Mouse (Mus musculus) induced T-regulatory cell, adult 2 months (primary cell): ENCODE data around the gene Btf3l4.

Experiments used
- DNase-seq: peaks from one replicate; pipeline ENCODE4 v3.0.0-alpha.2; 2012; ENCODE audit warnings: low read depth

The Btf3l4 gene

DNA sequence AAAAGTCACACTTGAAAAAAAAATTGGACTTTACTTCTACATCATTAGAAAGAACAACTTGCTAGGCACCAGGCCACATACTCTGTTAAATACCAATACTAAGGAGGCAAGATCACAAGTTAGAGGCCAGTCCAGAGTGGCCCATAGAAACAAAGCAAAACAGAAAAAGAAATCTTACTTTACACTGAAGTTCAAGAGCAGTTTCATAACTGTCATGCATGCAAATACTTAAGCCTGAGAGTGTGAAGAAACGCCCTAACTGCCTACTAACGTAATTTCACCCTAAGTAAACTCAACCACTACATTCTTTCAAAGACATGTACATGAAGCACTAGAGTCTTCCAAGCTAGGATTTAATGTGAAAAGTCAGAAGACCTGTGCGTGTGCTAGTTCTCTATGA, 7.7 kb downstream of the Btf3l4 start:
- DNase-seq: peak; percentile 9

DNA sequence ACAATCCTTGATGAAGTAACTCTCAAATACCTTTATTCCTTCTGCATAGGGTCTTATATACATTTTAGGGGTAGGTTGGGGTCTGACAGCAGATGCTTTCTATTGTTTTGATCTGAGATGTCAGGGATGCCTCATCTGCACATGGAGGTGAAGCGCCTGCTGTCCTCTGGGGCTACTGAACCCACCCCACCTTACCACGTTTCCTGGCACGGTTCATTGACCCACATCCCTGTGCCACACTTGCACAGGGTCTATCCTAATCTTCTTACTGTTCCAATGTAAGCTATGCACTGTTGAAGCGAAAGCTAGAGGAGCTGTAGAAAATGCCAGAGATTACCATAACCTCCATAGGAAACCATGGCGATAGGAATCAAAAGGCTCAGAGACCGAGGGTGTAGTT, 21.9 kb downstream of the Btf3l4 start:
- no peak for DNase-seq

GRCm38 (mm10) chr4:108811142-108811541, 22.3 kb downstream of the Btf3l4 start:
- no peak for DNase-seq

DNA sequence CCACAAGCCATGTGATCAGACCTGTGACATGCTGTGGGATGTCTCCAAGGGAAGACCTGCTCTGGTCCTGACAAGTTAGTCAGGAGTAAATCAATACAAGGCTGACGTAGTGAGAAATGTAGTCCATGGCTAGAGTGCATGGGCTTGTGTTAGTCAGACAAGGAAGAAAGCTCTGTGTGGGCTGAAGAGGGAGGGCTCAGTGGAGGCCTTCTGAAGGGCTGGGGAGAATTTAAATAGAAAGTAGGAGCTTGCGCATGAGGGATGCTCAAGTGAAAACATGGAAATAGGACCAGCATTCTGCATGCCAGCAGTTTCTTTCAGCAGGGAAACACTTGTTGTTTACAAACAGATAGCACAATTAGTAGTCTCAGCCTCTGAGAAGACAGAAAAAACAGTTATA, 29.9 kb downstream of the Btf3l4 start:
- no peak for DNase-seq

DNA sequence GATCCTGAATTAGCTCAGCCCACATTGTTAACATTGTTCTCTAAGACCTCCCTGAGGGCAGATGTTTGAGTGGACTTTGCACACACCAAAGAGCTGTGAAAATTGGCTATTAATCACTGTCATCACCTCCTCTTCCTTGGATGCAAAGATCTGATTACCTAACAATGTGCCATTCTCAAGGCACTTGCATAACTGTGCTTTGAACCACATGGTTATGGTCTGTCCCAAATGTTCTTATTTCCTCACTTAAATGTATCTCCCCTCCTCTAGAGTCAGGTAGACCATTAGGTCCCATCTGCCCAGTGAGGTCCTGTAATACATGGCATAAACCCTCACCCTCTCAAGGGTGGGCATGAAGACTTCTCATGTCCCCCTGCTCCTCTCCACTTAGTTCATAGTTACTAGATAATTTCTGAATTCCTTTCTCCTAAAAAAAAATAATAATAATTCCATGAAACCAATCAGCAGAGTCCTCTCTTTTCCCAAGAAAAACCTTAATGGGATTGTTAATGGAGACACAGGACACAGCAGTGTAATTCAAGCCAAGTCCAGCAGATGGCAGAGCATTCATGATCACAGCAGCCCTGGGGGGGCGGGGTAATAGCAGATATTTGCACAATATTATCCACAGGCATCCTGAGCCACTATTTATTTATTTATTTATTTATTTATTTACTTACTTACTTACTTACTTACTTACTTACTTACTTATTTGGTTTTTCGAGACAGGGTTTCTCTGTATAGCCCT, 35.2 kb downstream of the Btf3l4 start:
- peak; percentile 73 for DNase-seq

GRCm38 (mm10) chr4:108796701-108797100, 36.7 kb downstream of the Btf3l4 start:
- no peak for DNase-seq

- no peak for DNase-seq
Observed at GRCm38 (mm10) chr4:108793941-108794340, 39.5 kb downstream of the Btf3l4 start.

DNA sequence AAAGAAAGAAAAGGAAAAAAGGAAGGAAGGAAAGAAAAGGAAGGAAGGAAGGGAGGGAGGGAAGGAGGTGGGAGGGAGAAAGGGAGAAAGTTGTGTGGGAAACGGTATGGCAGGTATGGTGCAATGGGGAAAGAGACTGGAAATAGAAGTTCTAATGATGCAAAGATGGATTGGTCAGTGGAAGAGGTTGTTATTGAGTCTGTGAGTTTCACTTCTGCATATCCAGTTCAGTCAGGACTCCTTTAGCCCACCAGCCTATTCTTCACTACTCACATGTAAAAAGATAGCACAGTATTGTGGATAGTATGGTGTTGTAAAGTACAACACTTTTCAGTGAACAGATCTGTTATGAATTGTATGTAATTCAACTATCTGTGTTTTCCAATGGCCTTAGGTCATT, 42.9 kb downstream of the Btf3l4 start:
- no peak for DNase-seq

GRCm38 (mm10) chr4:108789258-108789936, 44.0 kb downstream of the Btf3l4 start:
- no peak for DNase-seq

- DNase-seq: peak; percentile 14
Observed at GRCm38 (mm10) chr4:108782421-108783085, 50.9 kb downstream of the Btf3l4 start.

DNA sequence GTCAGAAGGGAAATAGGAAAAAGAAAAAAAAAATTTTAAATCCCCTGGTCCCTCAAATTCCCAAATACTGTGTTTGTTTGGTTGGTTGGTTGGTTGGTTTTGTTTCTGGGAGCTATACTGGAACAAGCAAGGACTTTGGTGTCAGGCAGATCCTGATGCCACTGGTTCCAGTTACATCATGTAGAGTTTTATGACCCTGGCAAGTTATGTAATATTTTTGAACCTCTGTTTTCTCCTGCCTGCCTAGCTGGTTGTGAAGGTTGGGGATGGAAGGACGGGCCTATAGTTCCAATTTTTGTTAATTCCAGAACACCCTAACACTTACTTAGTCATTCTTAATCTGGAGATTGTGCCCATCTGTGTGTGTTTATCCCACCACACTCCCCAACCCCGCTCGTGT, 51.8 kb downstream of the Btf3l4 start:
- peak; percentile 16 for DNase-seq

- no peak for DNase-seq
Observed at GRCm38 (mm10) chr4:108780864-108781205, 52.6 kb downstream of the Btf3l4 start.

- peak; percentile 66 for DNase-seq
Observed at GRCm38 (mm10) chr4:108780057-108780863, 53.2 kb downstream of the Btf3l4 start, which contains the start of gene Zfyve9. Gene Zfyve9, minus strand, starts transcription at chr4:108780798.

GRCm38 (mm10) chr4:108779763-108780056, 53.7 kb downstream of the Btf3l4 start:
- DNase-seq: no peak

DNA sequence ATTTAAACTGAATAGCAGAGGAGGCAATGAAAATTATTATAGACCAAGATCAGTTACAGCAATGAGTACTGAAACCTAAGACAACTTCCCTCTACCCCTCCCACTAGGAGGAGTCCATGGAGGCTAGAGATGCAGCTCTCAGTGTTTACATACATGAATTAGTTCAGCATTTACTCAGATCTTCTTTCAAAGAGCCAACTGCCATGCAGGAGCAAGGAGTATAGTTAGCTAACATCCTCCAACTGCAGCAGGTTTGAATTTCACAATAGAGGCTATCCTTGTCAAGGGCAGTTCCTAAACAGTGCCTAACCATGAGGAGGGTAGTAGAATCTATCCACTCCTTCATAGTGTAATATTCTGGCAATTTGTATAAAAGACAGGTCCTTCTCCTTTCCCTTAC, 64.9 kb downstream of the Btf3l4 start:
- no peak for DNase-seq
